Comparison of ENCODE assay signal across 8 mouse cellular contexts in genomic region chr7:143460217-143460834, GRCm38 (mm10). TPM values are rescaled to one million over a fixed set of nuclear protein-coding genes. Genes with fewer than 3 reads are reported as not detected.
DNase-seq lines count a peak whose midpoint lies in the region; ATAC-seq lines count a peak whose summit lies in the region.

No protein-coding gene starts in this region.

- H3K36me3 ChIP-seq in forebrain, embryonic 16.5 days (ENCODE audit: control insufficient read depth, insufficient read depth), result no peaks in the 10 kb centered on the region
- H3K36me3 ChIP-seq in liver, embryonic 11.5 days (ENCODE audit: control insufficient read depth, insufficient read depth, low read length), result no peaks in the 10 kb centered on the region

- peak overlapping the region; percentile 37; the same call in 1 of the 2 replicates for H3K27ac ChIP-seq in forebrain, embryonic 16.5 days (ENCODE audit: low read length)
- peak overlapping the region; percentile 64 for H3K27ac ChIP-seq in liver, embryonic 11.5 days (ENCODE audit: low read depth, low read length)

- peak; percentile 4 for ATAC-seq in CD4-positive, CD25-positive, alpha-beta regulatory T cell, adult 4 months
- ATAC-seq in forebrain, embryonic 16.5 days, result no peak
- ATAC-seq in liver, embryonic 11.5 days (replicated peaks; ENCODE audit: low FRiP score), result no peak; the same call in 1 of the 2 replicates

- peak overlapping the region; percentile 51 for H3K4me3 ChIP-seq in forebrain, embryonic 16.5 days (replicated peaks; ENCODE audit: low read length)
- H3K4me3 ChIP-seq in liver, embryonic 11.5 days (ENCODE audit: low read depth, low read length), result peak overlapping the region; percentile 58

- WGBS in forebrain, embryonic 16.5 days, result 40% methylated on average over 51 of the region's 60 CpGs
- 35% methylated on average over 60 of the region's 60 CpGs for WGBS in liver, embryonic 11.5 days

- peak overlapping the region; percentile 60 for H3K9ac ChIP-seq in forebrain, embryonic 16.5 days (replicated peaks; ENCODE audit: low read depth, low read length)
- peak overlapping the region; percentile 63 for H3K9ac ChIP-seq in liver, embryonic 11.5 days (ENCODE audit: low read depth, low read length)

- H3K4me1 ChIP-seq in forebrain, embryonic 16.5 days (replicated peaks; ENCODE audit: control insufficient read depth, insufficient read depth, low read length), result peaks cover 10% of the 10 kb centered on the region
- H3K4me1 ChIP-seq in liver, embryonic 11.5 days (replicated peaks; ENCODE audit: control insufficient read depth, insufficient read depth, low read length), result peaks cover 2% of the 10 kb centered on the region; the same call in 1 of the 2 replicates

- DNase-seq in embryo, embryonic 11 days, result peak; percentile 42
- no peak for DNase-seq in embryo, embryonic 10 days (ENCODE audit: low spot score)
- no peak for DNase-seq in liver, embryonic 11.5 days (ENCODE audit: low spot score)
- no peak for DNase-seq in Muller cell, postnatal 12 days (ENCODE audit: inconsistent ontology term)
- DNase-seq in frontal cortex, postnatal 10 days (ENCODE audit: low spot score in 2 of 2), result no peak
- no peak for DNase-seq in layer of hippocampus, adult 9-10 months (ENCODE audit: low spot score)

- peaks cover 26% of the 10 kb centered on the region for H3K27me3 ChIP-seq in forebrain, embryonic 16.5 days (replicated peaks; ENCODE audit: control insufficient read depth, insufficient read depth, low read length)
- peaks cover 56% of the 10 kb centered on the region for H3K27me3 ChIP-seq in liver, embryonic 11.5 days (replicated peaks; ENCODE audit: control insufficient read depth, insufficient read depth, low read length)

- H3K9me3 ChIP-seq in forebrain, embryonic 16.5 days (ENCODE audit: control insufficient read depth, low read length), result peaks cover 14% of the 10 kb centered on the region; the same call in 1 of the 2 replicates
- peaks cover 29% of the 10 kb centered on the region for H3K9me3 ChIP-seq in liver, embryonic 11.5 days (ENCODE audit: control insufficient read depth, low read length)

- peak overlapping the region; percentile 58 for H3K4me2 ChIP-seq in forebrain, embryonic 16.5 days (ENCODE audit: low read length)
- peak overlapping the region; percentile 61 for H3K4me2 ChIP-seq in liver, embryonic 11.5 days

RNA-seq across cellular contexts. Expression of gene Cdkn1c, which starts 0.5 kb away (rescaled TPM):
- 1 to 10 TPM in 1 of 2 experiments, under 1 TPM in 1; 0.87 to 1.3 TPM for polyA plus RNA-seq in CD4-positive, CD25-positive, alpha-beta regulatory T cell, adult 4 months (2017; shearing (Covaris generic))
- polyA plus RNA-seq in forebrain, embryonic 16.5 days (2015; fragmentation: Nextera tagmentation; extraction: Ambion mirVana), result 96.6 and 138 TPM in 2 replicates
- polyA plus RNA-seq in liver, embryonic 11.5 days (2014; fragmentation: Nextera tagmentation; extraction: Ambion mirVana), result 572 and 617 TPM in 2 replicates

RNA-seq across cellular contexts. Expression of gene Slc22a18, which starts 13.2 kb away (rescaled TPM):
- polyA plus RNA-seq in CD4-positive, CD25-positive, alpha-beta regulatory T cell, adult 4 months (2017; shearing (Covaris generic)), result not detected
- 0.42 and 0.54 TPM in 2 replicates for polyA plus RNA-seq in forebrain, embryonic 16.5 days (2015; fragmentation: Nextera tagmentation; extraction: Ambion mirVana)
- polyA plus RNA-seq in liver, embryonic 11.5 days (2014; fragmentation: Nextera tagmentation; extraction: Ambion mirVana), result 2.8 and 5.2 TPM in 2 replicates

RNA-seq across cellular contexts. Expression of gene Phlda2, which starts 42.6 kb away (rescaled TPM):
- under 1 TPM in 1 of 2 experiments, not detected in 1; 0.58 TPM for polyA plus RNA-seq in CD4-positive, CD25-positive, alpha-beta regulatory T cell, adult 4 months (2017; shearing (Covaris generic))
- 0.57 TPM in 1 of 2 replicates, not detected in the other for polyA plus RNA-seq in forebrain, embryonic 16.5 days (2015; fragmentation: Nextera tagmentation; extraction: Ambion mirVana)
- 11.9 and 16.4 TPM in 2 replicates for polyA plus RNA-seq in liver, embryonic 11.5 days (2014; fragmentation: Nextera tagmentation; extraction: Ambion mirVana)

Comparison
In these comparisons a context has a peak if more than half of its experiments do, and no peak if none do; other contexts are left out.
1. RNA of gene Cdkn1c, which starts 0.5 kb away (polyA plus RNA-seq): 572 to 617 TPM in liver, embryonic 11.5 days and 96.6 to 138 TPM in forebrain, embryonic 16.5 days; 0.87 to 1.3 TPM in CD4-positive, CD25-positive, alpha-beta regulatory T cell, adult 4 months; every median in the first group is over 10 times any median in the second.